Mouse (Mus musculus): ENCODE results near the gene D930020B18Rik. TPM values are rescaled to one million over a fixed set of nuclear protein-coding genes. Genes with fewer than 3 reads are reported as not detected.

D930020B18Rik gene
- polyA plus RNA-seq, 1 experiment from 2014 or later: not detected

DNA sequence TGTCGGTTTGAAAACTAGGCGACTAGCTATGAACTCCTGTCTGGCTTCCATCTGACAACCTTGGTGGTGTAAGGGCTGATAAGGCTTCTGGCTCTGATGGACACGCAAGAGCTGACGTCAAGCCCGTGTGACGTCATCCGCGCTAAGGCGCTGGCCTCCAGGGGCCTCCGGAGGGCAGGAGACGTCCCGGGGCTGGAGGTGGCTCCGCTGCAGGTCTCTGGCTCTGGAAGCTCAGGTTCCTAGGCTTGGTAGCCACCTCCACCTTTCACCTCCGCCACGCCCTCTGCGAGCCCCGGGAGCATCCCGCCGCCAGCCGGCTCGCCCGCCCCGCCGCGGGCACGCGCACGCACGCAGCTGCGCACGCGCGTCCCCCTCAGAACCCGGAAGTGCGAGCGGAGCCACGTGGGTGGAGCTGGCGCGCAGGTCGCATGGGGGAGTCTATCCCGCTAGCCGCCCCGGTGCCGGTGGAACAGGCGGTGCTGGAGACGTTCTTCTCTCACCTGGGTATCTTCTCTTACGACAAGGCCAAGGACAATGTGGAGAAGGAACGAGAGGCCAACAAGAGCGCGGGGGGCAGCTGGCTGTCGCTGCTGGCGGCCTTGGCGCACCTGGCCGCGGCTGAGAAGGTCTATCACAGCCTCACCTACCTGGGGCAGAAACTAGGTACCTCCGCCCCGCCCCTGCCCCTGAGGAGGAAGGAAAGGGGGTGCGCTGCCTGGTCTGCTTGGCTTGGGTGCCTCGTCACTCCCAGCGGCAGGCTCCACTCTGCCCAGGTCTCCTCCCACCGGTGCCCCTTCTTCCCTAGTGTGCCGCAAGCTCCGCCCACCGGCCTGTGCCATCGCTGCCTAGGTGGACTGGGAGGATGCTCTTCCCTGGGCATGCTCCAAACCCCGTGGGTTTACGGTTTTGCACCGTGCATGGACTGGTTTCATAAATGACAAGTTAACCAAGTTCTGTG, 98.4 kb downstream of the D930020B18Rik start, which contains the start of gene BC048403:
Gene BC048403, plus strand, starts transcription at position 390 of the 958 bp plus-strand sequence.
- H3K4me1 ChIP-seq (ENCODE audit: insufficient read depth): peaks cover 8% of the 10 kb centered on the region; the same call in 1 of the 2 replicates
- peak; percentile 94 for DNase-seq
- H3K36me3 ChIP-seq (replicated peaks; ENCODE audit: insufficient read depth, low read length): 0 out of 2 replicates have a peak, but pooled peaks cover 1% of the 10 kb centered on the region
- no peak for TF ChIP-seq CTCF (IDR thresholded peaks at IDR 0.05; ENCODE audit: low read depth)
- peak within 1 kb of the TSS; percentile 87 for H3K4me3 ChIP-seq (ENCODE audit: low read depth, low read length)
- H3K9me3 ChIP-seq (ENCODE audit: low read length): peaks cover 1% of the 10 kb centered on the region; the same call in 1 of the 2 replicates
- WGBS (ENCODE audit: insufficient replicate concordance): under 1% methylated on average over 56 of the region's 68 CpGs
- H3K27me3 ChIP-seq (ENCODE audit: insufficient read depth, low read length): no peaks in the 10 kb centered on the region
- peak; percentile 98 for ATAC-seq
- peak within 1 kb of the TSS; percentile 88 for H3K9ac ChIP-seq (replicated peaks)
- H3K27ac ChIP-seq (ENCODE audit: low read depth): peak within 1 kb of the TSS; percentile 55
- peak within 1 kb of the TSS; percentile 89 for H3K4me2 ChIP-seq (ENCODE audit: low read depth, low read length)

DNA sequence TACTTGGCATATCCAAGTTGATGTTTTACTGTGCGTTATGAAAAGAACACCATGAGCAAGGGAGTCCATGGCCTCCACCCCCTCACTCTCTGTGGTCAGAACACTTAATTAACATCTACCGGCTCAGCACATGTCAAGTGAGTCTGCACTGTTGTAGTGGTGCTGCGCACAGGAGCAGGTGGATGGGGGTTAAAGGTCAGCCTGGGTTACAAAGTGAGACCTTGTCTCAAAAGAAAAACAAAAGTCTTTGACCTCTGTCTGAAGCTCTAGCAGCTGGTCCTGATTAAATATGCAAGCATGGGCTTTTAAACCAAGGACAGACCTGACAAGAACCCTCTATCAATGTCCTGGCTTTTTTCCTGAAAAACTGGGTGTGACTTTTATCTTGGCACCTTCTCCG, 100.9 kb downstream of the D930020B18Rik start:
- no peak overlapping the region for H3K4me2 ChIP-seq (ENCODE audit: low read depth, low read length)
- H3K9ac ChIP-seq (replicated peaks): no peak overlapping the region
- H3K27me3 ChIP-seq (ENCODE audit: insufficient read depth, low read length): no peaks in the 10 kb centered on the region
- DNase-seq (no peak), ATAC-seq (no peak)
- TF ChIP-seq CTCF (IDR thresholded peaks at IDR 0.05; ENCODE audit: low read depth) (no peak), EP300 (IDR thresholded peaks at IDR 0.05; ENCODE audit: low read depth) (no peak)
- peaks cover 8% of the 10 kb centered on the region; the same call in 1 of the 2 replicates for H3K4me1 ChIP-seq (ENCODE audit: insufficient read depth)
- WGBS (ENCODE audit: insufficient replicate concordance): 67% methylated on average over 4 of the region's 4 CpGs
- H3K9me3 ChIP-seq (ENCODE audit: low read length): peaks cover 3% of the 10 kb centered on the region; the same call in 1 of the 2 replicates
- no peak overlapping the region for H3K27ac ChIP-seq (ENCODE audit: low read depth)
- H3K4me3 ChIP-seq (ENCODE audit: low read depth, low read length): no peak overlapping the region
- peaks cover 20% of the 10 kb centered on the region for H3K36me3 ChIP-seq (replicated peaks; ENCODE audit: insufficient read depth, low read length)

Small RNA genes within 50 kb of the gene (microRNA-seq; reads per million reads assigned to microRNA genes)
- not detected for gene Gm24330

Other genes starting within 250 kb of the D930020B18Rik start
- gene Rassf3, start 165.2 kb upstream of the D930020B18Rik start, polyA plus RNA-seq (2015; fragmentation: Nextera tagmentation; extraction: Ambion mirVana): 16.4 and 16.6 TPM in 2 replicates
- 11.4 and 14.4 TPM in 2 replicates for gene Tbk1, start 54.8 kb upstream of the D930020B18Rik start, polyA plus RNA-seq (2015; fragmentation: Nextera tagmentation; extraction: Ambion mirVana)
- gene Xpot, start 15.3 kb upstream of the D930020B18Rik start, polyA plus RNA-seq (2015; fragmentation: Nextera tagmentation; extraction: Ambion mirVana): 17.5 and 19.4 TPM in 2 replicates
- 1.6 and 1.9 TPM in 2 replicates for gene BC048403, start 98.3 kb downstream of the D930020B18Rik start, polyA plus RNA-seq (2015; fragmentation: Nextera tagmentation; extraction: Ambion mirVana)

Data from liver, postnatal 0 days (tissue).